Comparison of ENCODE assay signal across 16 mouse cellular contexts in the genomic region with DNA sequence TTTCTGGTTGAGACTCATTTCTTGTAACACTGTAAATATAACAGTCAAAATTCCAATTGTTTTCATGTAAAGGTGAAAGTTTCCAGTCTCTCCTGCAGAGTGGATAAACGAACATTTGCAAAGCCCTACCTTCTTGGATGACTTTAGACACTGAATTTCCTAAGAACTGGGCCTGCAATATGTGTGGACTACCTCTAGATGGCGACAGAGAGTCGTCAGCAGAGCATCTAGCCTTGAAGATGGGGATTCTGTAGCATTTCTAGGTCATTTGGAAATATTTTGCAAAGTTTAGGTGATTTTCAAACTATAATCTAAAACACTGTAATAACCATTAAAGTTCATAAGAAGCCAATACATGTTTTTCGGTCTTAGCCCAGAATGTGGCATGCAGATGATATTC. TPM values are rescaled to one million over a fixed set of nuclear protein-coding genes. Genes with fewer than 3 reads are reported as not detected.
DNase-seq lines count a peak whose midpoint lies in the region; ATAC-seq and TF ChIP-seq lines count a peak whose summit lies in the region.
"Had no signal": no experiment of that assay in that cellular context is flagged by ENCODE, and none has a peak within 500 bp of the region (broad histone marks: within the 10 kb centered on the region; RNA-seq: fewer than 3 reads in every experiment).

No protein-coding gene starts in this region.

- no peak overlapping the region for H3K4me3 ChIP-seq in cerebellum, adult 2 months (replicated peaks; ENCODE audit: insufficient read depth, low read depth, low read length)
- no peak overlapping the region for H3K4me3 ChIP-seq in kidney, postnatal 0 days (replicated peaks; ENCODE audit: low read depth, low read length)
- H3K4me3 ChIP-seq in forebrain, embryonic 13.5 days, result no peak overlapping the region
- H3K4me3 ChIP-seq: forebrain, embryonic 12.5 days; megakaryocyte, embryonic 14.5 days; neural tube, embryonic 13.5 days had no signal

- no peaks in the 10 kb centered on the region for H3K36me3 ChIP-seq in kidney, postnatal 0 days (ENCODE audit: insufficient read depth, low read length)
- no peaks in the 10 kb centered on the region for H3K36me3 ChIP-seq in forebrain, embryonic 13.5 days (ENCODE audit: poor library complexity, severe bottlenecking)
- H3K36me3 ChIP-seq: forebrain, embryonic 12.5 days; neural tube, embryonic 13.5 days had no signal

- no peak for ATAC-seq in cerebellum, adult (ENCODE audit: insufficient number of reproducible peaks, low FRiP score, low TSS enrichment)
- ATAC-seq in kidney, postnatal 0 days (replicated peaks; ENCODE audit: low FRiP score, low read depth), result no peak
- ATAC-seq in common myeloid progenitor, adult 5-6 weeks (replicated peaks; ENCODE audit: low read depth, poor library complexity, severe bottlenecking), result 0 out of 2 replicates have a peak, but pooled peaks have one; percentile 42
- ATAC-seq in forebrain, embryonic 13.5 days, result no peak

- peak in 1 of 2 experiments; percentile 45 for DNase-seq in cerebellum, adult 2 months
- no peak for DNase-seq in kidney, postnatal 0 days (ENCODE audit: low spot score)
- no peak for DNase-seq in kidney, postnatal 25 days
- peak; percentile 40 for DNase-seq in 416B (ENCODE audit: low read depth)
- DNase-seq in layer of hippocampus, postnatal 25 days (ENCODE audit: extremely low spot score in 1 of 2, low spot score in 1 of 2), result no peak
- DNase-seq: adrenal gland, adult 2 months; cerebellum, adult 8-10 months; kidney, postnatal 4 days; thymus, postnatal 36 days had no signal

- WGBS in cerebellum, adult 2 months, result 54% methylated on average over 4 of the region's 4 CpGs
- 47% methylated on average over 4 of the region's 4 CpGs for WGBS in kidney, postnatal 0 days
- WGBS in forebrain, embryonic 13.5 days, result 45% methylated on average over 4 of the region's 4 CpGs

- no peaks in the 10 kb centered on the region for H3K9me3 ChIP-seq in kidney, postnatal 0 days (replicated peaks; ENCODE audit: low read length)
- no peaks in the 10 kb centered on the region for H3K9me3 ChIP-seq in forebrain, embryonic 13.5 days (replicated peaks)
- H3K9me3 ChIP-seq: forebrain, embryonic 12.5 days had no signal

- H3K27me3 ChIP-seq in cerebellum, adult 2 months (ENCODE audit: control insufficient read depth, insufficient read depth, low read length), result no peaks in the 10 kb centered on the region
- peaks cover 26% of the 10 kb centered on the region for H3K27me3 ChIP-seq in kidney, postnatal 0 days (ENCODE audit: insufficient read depth, low read length)
- peaks cover 9% of the 10 kb centered on the region for H3K27me3 ChIP-seq in forebrain, embryonic 13.5 days

- TF ChIP-seq POLR2A in cerebellum, adult 2 months (IDR thresholded peaks at IDR 0.05; ENCODE audit: borderline replicate concordance, insufficient read depth, low read length), result no peak

- H3K4me1 ChIP-seq in cerebellum, adult 2 months (ENCODE audit: control insufficient read depth, insufficient read depth, low read length), result peaks cover 5% of the 10 kb centered on the region
- H3K4me1 ChIP-seq in kidney, postnatal 0 days (replicated peaks; ENCODE audit: insufficient read depth, low read length), result no peaks in the 10 kb centered on the region; the same call in 1 of the 2 replicates
- peaks cover 18% of the 10 kb centered on the region for H3K4me1 ChIP-seq in forebrain, embryonic 13.5 days
- H3K4me1 ChIP-seq: megakaryocyte, embryonic 14.5 days had no signal

- H3K27ac ChIP-seq in cerebellum, adult 2 months (ENCODE audit: insufficient read depth, low read length), result no peak overlapping the region
- no peak overlapping the region for H3K27ac ChIP-seq in kidney, postnatal 0 days
- no peak overlapping the region for H3K27ac ChIP-seq in forebrain, embryonic 13.5 days
- H3K27ac ChIP-seq: forebrain, embryonic 12.5 days; hindbrain, embryonic 14.5 days; neural tube, embryonic 13.5 days had no signal

- no peak overlapping the region for H3K4me2 ChIP-seq in kidney, postnatal 0 days (ENCODE audit: low read length)
- no peak overlapping the region for H3K4me2 ChIP-seq in forebrain, embryonic 13.5 days
- H3K4me2 ChIP-seq: forebrain, embryonic 12.5 days; hindbrain, embryonic 14.5 days; neural tube, embryonic 13.5 days had no signal

- peak; percentile 68 for TF ChIP-seq CTCF in cerebellum, adult 2 months (IDR thresholded peaks at IDR 0.05; ENCODE audit: borderline replicate concordance, insufficient read depth, low read depth, low read length)
- peak; percentile 68 for TF ChIP-seq CTCF in kidney, postnatal 0 days (IDR thresholded peaks at IDR 0.05; ENCODE audit: low read depth)

- no peak overlapping the region for H3K9ac ChIP-seq in kidney, postnatal 0 days (ENCODE audit: low read depth, low read length)
- H3K9ac ChIP-seq in forebrain, embryonic 13.5 days, result no peak overlapping the region
- H3K9ac ChIP-seq: forebrain, embryonic 12.5 days; hindbrain, embryonic 14.5 days; neural tube, embryonic 13.5 days had no signal

RNA-seq across cellular contexts. Expression of gene Adamts18, which starts 3.1 kb away (rescaled TPM):
- 9.6 and 12.3 TPM in 2 replicates for polyA plus RNA-seq in cerebellum, adult 2 months (2012; rRNA removed)
- 1.6 and 2.0 TPM in 2 replicates for polyA plus RNA-seq in kidney, postnatal 0 days (2015; fragmentation: Nextera tagmentation; extraction: Ambion mirVana)
- not detected in 2 replicates for total RNA-seq in common myeloid progenitor, adult 5-6 weeks (2017)
- 8.3 and 14.3 TPM in 2 replicates for polyA plus RNA-seq in forebrain, embryonic 13.5 days (2015; fragmentation: Nextera tagmentation; extraction: Ambion mirVana)
- 1 to 10 TPM; 2.5 to 3.0 TPM for total RNA-seq in layer of hippocampus, postnatal 25 days (2021)
- total RNA-seq: adrenal gland, adult 2 months had no signal
